Mouse (Mus musculus) gastrocnemius, postnatal 10 days (tissue): ENCODE measurements around the gene Pcdh7. TPM values are rescaled to one million over a fixed set of nuclear protein-coding genes. Genes with fewer than 3 reads are reported as not detected.

Experiments used
- DNase-seq: peaks from one replicate; pipeline ENCODE4 v3.0.0; 2021; ENCODE audit warnings: mixed read lengths
- total RNA-seq, 2 experiments: library from RNA; stranded (reverse); gene quantifications; 2 replicates each; pipeline ENCODE4 v1.2.3; 2021

Pcdh7 gene
- total RNA-seq, 2 experiments from 2014 or later = 9.6 to 16.8 TPM

DNA sequence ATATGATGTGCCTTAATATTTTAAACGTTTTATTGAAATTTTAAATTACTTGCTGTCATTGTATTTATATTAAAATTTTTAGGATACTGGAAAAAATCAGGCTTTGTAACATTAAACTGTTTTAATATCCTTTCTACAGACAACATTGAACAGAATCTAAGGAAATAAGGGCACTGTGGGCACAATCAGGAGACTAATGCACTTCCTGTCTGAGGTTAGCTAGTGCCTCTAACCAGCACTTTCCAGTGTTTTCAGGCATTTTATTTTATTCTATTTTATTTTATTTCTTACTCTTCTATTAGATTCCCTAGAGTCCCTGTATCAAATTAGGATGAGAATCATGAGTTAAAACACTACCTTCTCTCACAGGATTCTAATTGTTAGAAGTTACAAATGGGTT lies 28.1 kb downstream of the Pcdh7 start:
- no peak for DNase-seq

DNA sequence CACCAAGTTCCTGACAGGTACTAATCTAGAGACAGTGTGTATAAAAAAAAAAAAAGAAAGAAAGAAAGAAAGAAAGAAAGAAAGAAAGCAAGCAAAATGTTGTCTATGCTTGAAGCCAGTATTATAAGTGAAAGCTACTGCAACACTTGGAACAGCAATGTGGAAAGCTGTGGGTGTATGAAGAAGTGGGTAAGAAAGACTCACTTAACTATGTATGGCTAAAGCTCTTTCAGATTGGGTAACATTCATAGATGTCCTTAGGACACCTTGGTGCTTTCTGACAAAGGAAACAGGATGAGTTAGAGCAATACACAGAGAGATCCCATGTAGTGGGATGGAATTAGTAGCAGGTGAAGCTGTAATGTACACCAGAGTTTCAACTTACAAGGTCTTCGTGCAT lies 32.6 kb downstream of the Pcdh7 start:
- no peak for DNase-seq

DNA sequence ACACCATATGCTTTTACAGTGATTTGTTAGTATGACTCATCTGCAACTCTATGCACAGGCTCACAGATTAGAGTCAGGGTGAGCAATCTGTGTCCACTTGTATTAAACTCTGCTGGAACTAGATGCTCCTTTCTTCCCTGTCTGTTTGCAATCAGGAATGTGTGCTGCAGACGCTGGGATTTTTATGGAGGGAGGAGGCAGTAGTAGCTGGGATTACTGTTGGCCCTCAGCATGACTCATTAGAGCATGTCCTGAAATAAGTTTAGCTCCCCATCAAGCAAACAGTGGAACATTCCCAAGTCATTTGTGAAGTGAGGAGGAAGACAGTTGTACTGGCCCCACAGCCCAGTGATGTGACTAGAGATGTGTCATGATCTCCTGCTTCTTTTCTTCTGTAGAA lies 38.0 kb downstream of the Pcdh7 start:
- DNase-seq = no peak

DNA sequence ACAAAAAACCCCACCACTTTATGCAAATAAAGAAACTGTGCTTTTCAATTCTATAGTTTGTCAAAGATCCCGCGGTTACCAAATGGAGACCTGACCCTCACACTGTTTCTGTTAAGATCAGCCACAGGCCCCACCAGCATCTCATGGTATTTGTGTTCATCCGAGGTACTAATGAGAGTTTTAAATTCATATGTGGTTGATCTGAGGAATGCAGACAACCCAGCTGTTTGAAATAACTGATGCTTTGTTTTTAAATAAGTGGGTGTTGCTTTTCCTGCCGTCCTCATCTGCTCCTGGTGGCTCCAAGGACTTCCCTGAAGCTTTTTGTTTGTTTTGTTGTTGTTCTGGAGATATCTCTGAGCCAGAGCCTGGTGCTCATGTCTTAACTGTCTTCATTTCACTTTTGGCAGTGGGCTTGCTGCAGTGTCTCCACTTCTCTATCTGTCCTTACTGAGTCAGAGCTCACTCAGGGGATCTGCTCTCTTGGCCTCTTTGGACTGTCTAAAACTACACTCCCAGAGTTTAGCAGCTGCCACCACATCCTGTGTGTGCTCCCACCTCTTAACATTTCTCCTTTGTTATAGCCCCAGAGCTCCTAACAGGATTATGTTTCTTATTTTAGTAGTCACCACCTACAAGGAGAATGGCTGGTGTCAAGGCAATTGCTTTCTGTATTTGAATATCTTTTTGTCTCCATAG lies 39.1 kb downstream of the Pcdh7 start:
- DNase-seq = no peak

DNA sequence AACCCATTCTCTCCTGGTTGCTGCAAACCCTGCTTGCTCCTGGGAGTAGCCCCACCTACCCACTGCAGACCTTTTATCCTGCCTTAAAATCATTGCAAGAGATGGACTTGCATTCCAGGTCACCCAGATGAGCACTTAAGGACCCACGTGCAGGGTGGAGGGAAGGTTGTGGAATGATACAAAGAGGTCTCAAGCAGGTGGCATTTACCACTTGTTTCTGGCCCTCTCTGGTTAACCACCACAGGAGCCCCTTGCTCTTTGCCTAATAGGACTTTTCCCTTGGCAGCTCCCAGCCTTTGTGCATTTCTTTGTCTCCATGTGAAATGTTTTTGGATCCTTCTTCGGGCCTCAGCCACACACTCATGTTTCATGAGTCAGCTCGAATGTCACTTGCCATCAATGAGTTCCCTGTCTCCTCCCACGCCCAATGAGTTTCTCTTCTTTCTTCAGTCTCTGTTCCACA lies 39.7 kb downstream of the Pcdh7 start:
- DNase-seq = no peak

DNA sequence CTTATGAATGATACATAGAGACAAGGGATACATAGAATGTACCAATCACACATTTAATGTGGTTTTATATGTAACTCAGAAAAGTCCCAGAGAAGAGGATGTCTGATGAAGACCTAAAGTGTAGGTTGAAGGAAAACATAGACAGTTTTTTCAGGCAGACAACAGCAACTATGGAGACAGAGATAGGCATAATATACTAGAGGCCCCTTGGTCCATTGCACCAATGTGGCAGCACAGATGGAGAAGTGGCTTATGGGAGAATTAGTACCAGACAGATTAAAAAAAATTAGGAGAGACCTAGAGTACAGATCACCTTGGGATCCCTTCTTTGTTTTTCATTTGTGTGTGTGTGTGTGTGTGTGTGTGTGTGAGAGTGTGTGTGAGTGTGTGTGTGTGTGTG lies 41.2 kb downstream of the Pcdh7 start:
- DNase-seq = no peak

DNA sequence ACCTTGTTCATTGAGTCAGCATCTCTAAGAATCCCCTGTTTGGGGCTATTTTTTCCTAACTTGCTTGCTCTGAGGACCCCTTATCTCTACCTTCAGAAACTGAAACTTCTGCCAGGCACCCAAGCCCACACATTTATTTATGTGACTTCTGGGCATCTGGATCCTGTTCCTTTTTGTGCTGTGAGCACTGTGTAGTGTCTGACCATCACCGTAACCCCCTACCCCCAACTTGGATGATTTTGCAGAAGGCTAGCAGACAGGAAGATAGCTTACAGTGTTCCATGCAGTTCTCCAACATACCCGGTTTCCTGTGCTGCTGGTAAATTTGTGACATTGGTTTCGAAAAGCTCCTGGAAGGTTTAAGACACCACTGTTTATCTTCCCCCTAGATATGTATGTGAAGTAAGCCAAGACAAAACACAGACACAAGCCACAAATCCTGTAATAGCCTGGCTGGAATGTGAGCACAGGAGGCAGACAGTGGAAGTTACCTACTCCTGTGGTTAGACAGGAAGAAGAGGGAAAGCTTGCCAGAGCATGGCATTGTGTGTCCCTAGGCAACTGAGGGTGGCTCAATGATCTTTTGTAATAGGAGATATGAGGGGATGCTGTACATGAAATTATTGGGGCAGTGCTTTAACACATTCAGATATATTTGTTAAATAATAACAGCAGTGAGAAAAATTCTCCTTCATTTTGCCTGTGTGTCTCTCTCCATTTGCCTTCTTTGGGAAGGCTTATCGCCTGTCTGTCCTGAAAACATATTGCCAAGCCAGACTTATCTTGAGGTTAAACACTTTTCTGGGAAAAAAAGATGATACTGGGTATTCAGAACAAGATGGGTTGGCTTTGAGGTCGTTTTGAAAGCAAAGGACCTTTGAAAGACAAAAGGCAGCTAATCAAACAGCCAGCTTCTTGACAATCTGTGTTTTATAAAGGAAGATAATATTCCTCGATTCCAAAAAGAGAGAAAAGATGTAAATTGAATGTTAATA lies 42.6 kb downstream of the Pcdh7 start:
- DNase-seq = no peak

DNA sequence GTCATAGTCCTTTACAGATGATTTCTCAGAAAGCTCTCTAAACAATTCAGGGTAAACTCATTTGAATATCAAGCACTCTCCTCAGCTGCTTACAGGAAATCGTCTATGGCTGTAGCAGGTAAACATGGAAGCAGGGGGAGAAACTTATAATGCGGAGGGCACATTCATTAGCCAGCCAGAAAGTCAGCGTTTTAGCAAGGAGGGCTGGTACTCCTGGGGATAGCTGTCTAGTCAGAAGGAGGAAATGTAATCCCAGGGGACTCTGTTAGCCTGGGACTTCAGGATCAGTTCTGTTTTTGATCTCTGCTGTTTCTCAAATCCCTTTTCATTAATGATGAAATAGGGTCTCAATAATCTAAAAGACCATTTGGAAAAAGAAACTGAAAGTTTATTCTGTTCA lies 47.6 kb downstream of the Pcdh7 start:
- DNase-seq = no peak

DNA sequence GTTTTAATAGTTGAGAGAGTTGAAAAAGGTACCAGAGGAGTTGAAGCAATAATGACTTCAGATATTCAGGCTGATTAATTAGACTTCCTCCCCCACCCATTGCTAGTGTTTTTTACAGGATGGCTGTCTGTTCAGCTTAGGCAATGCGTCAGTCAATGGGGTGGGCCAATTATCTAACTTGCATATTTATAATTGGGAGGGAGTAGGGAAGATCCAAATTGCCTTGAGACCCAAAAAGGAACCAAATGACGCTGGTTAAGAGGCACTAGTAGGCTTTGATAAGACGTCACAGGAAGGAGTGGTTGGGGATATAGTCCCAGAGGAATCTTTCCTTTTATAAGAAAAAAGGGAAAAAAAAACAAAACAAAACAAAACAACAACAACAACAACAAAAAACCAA lies 49.6 kb downstream of the Pcdh7 start:
- no peak for DNase-seq

DNA sequence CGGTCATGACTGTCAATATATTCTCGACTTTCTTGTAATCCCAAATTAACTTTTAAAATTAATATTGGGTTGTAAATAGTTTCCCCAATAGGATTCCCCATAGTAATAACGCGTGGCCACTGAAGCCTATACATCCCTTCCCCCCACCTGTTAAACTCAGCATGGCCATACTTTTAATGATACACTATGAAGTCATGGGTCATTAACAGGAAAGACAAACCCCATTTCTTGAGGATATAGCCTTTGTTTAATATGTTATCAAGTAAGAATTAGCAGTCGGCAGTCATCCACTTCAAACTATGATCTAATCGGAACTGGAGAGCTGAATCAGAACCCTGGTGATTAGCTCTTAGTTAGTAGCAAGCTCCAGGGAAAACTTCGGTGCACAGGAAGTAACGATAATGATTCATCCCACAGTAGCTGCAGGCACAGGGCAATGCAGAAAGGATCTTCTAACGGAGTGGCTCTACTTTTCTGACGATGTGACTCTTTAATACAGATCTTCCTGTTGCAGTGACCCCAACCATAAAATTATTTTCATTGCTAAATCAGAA lies 50.8 kb downstream of the Pcdh7 start:
- no peak for DNase-seq

DNA sequence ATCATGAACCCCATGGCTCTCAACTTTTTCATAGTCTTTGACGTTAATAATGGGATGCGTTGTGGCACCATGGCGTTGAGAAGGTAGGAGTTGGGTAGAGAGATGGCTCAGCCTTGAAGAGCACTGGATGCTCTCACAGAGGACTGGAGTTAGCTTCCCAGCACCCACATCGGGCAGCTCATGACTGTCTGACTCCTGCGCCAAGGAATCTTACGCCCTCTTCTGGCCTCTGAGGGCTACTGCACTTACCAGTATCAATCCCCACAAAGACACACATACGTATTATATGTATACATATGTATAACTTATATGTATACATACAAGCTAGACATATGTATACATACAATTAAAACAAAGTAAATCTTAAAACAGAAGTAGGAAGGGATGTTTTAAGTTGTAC lies 51.9 kb downstream of the Pcdh7 start:
- DNase-seq = no peak

DNA sequence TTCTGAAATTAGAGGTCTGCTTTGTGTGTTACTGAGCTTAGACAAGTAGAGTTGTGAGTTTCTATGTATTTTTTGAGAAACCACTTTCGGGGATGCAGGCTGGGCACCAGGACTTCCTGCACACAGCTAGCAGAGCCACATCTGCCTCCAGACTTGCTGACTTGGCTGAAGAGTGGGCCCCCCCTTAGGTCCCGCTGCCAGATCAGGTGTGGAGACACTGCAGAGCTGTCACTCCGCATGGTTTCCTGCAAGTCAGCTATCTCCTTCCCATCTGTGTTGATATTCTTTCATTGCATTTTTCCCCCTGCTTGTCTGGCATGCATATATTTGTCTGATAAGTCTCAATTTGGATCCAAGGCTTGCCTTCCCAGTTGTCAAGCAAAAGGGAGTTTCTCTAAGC lies 52.6 kb downstream of the Pcdh7 start:
- no peak for DNase-seq

DNA sequence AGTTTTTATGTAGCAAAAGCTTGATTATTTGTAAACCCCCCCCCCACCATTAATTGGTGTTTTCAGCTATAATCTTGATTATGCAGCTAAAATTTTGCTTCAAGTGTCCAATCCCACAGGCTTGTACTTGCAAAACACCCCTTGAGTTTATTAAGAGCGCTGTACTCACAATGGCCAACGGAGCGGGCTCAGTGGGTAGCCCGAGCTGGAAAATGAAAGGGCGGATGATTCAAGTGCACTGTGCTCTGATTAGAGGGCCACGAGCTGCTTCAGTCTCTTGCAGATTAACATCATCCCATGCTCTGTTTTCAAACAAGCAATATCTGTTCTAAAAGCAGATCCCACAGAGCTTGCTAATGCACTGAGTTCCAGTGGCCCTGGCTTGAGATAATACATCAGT lies 53.4 kb downstream of the Pcdh7 start:
- no peak for DNase-seq

DNA sequence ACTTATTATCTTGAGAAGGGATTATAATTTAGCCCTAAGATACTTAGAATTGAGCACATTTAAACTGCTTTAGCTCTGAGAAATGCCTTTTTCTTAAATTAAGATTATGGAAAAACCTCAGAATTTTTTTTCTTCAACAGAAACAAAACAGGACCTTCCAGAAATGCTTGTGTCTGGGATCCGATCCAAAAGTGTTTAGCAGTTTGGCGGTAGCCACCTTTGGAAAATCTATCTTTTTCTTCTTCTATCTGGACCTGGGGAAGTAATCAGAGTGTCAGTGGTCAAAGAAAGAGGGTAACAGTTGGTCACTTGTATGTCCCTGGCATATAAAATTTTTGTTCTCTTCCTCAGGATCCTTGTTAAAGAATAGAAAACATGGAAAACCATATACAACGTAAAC lies 54.9 kb downstream of the Pcdh7 start:
- no peak for DNase-seq

DNA sequence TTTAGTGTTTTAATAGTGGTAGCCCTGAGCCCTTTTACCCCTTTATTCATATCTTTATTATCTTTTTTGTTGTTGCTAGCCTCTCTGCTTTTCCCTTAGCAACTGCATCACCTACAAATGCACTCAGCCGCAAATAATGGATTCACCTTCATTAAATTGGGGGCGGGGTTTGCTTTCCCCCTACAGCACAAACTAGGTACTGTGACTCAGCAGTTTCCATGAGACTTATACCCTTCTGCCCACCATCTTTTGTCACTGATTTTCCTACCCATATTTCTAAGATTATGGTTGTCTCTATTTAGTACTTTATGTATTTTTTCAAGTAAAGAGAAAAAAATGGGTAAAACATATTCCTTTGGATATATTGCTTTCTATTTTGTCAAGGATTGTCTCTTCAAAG lies 56.7 kb downstream of the Pcdh7 start:
- no peak for DNase-seq

DNA sequence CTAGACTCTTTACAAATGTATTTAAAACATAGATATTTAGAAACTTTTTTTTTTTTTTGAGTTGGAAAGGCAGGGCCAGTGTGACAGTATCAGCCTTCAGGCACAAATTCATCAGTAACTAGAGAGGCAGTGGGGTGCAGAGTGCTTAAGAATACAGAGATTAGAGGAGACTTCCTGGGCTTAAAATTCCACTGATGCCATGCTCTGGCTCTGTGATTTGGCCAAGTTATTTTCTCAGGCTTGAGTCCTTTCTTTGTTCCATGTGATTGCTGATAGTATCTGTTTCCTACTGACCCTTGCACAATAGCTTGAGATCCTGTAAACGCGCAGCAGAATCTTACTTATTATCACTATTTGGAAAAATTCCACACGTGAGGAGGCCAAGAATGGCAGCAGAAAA lies 60.3 kb downstream of the Pcdh7 start:
- DNase-seq = no peak

DNA sequence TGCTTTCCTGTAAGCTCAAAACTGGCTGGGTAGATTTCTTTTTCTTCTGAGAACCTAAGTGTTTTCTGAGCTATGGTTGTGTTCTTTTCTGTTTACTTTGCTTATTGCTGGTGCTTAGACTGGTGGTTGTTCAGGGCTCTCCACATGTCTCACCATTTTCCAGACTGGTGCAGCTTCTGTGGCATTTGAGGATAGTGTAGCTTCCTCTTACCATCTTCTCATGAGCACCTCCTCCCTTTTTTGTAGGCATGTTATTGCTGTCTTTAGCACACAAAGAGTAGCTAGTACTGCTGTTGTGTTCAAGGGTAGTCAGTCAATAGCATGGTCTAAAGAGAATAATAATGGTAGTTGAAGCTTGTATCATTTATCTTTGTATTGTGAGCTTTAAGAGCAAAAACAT lies 62.2 kb downstream of the Pcdh7 start:
- no peak for DNase-seq

DNA sequence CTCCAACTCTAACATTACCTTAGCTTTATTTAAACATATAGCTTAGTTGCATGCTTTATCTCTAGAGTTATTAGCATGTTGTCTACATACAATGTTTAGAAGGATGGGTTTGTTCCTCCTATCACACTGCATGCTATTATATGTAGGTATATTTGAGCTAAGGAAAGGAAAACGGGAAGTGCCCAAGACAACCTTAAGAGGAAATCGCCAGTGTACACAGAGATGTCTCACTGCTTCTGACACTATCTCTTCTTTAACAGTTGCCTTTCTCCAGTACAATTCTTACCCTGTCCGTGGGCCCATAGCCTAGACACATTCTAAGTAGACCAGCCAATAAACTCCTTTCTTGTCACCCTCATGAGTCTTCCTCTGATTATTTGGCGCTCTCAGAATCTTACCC lies 62.8 kb downstream of the Pcdh7 start:
- DNase-seq = no peak

DNA sequence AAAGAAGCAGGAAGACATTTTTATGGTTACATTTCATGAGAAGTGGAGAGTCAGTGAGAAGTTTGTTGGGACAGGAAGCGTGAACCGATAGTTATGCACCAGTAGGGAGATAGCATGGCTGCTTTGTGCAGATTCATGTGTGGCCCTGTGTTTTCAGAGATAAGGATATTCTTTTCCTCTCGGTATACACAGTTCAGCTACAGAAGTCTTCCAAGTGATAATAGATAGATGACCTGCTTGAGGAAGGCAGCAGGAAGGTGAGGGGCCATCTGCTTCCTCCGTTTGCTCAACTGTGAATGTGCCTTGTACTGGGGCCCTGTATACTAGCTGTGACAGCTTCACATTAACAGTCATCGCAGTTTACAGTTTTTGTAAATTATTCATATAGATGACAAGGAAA lies 64.2 kb downstream of the Pcdh7 start:
- DNase-seq = no peak

DNA sequence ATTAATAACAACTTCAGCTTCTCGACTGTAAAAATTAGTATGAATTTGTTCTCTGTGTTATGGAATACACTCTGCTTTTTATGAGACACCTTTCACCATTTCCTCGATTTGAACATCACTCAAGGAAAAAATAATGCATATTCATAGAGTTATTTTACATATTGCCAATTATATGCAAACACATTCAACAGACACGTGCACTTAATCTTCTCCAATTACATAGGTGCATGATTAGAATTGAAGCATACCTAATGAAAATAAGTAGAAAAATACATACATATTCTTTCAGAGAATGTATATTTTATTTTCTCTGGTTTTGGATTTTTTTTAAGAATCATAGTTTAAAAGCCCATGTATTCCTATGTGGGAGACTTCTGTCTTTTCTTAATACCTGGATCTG lies 64.8 kb downstream of the Pcdh7 start:
- no peak for DNase-seq

DNA sequence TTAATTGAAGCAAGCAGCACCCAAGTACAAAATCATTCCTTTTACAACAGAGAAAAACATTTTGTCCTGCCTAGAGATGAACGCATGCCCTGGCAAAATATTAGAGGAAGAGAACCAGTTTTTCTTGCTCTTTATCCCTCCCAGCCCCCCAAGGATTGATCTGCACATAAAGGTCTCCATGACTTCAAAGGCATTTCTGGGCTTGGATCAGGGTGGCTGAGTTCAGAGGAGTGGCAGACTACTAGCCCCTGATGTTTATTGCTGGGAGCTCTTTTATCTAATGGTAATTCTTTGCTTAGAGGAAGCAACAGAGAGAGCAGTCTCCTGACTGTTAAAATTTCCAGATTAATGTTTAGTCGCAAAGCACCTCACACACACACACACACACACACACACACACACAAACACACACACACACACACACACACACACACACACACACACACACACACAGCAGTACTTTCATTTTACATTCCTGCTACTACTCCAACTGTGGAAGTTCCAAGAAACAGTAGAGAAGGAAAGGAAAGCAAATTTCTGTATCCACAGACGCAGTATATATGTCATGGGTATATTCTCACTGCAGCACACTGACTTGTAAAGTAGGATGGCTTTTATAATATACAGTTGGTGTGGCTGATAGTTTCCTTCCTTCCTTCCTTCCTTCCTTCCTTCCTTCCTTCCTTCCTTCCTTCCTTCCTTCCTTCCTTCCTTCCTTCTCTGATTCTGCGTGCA lies 71.2 kb downstream of the Pcdh7 start:
- no peak for DNase-seq

DNA sequence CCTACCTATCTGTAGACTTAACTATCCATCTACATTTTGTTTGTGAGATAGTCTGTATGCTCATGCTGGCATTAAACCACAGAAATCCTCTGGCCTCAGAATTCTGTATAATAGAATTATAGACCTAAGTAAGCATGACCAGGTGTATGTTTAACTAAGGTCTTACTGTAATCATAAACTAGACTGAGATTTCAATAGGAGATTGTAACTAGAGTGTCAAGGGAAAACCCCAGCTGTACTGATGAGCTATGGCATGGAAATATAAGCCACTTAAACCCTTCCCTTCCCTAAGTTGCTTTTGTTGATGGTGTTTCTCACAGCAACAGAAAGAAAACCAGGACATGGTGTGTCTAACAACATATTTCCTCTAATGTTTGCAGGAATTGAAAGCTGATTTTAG lies 78.6 kb downstream of the Pcdh7 start:
- no peak for DNase-seq
